28 mouse cellular contexts compared by ENCODE assay signal in the genomic region with DNA sequence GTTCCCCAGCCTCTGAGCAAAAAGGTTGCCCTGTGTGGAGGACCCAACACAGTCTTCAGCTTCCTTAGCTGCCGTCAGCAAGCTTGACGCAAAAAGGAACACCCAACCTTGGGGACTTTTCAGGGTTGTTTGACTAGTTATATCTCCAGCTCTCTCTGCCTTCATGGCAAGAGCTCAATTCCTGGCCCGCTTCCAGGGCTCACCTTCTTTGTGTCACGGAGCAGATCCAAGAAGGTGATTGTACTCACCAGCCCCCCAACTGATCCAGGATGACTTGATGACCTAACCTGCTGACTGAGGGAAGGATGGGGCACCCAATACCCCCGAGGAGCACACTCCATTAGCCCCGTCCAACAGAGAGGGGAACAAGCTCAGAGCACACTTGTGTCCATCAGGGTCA. TPM values are rescaled to one million over a fixed set of nuclear protein-coding genes. Genes with fewer than 3 reads are reported as not detected.
DNase-seq lines count a peak whose midpoint lies in the region; ATAC-seq and TF ChIP-seq lines count a peak whose summit lies in the region.
"Had no signal": no experiment of that assay in that cellular context is flagged by ENCODE, and none has a peak within 500 bp of the region (broad histone marks: within the 10 kb centered on the region; RNA-seq: fewer than 3 reads in every experiment).

No protein-coding gene starts in this region.

- H3K4me3 ChIP-seq in heart, embryonic 16.5 days (ENCODE audit: low read length), result no peak overlapping the region
- no peak overlapping the region for H3K4me3 ChIP-seq in liver, postnatal 0 days (ENCODE audit: low read depth, low read length)
- no peak overlapping the region for H3K4me3 ChIP-seq in forebrain, embryonic 12.5 days (replicated peaks)
- H3K4me3 ChIP-seq: embryonic facial prominence, embryonic 12.5 days; forebrain, embryonic 15.5 days; hindbrain, embryonic 10.5 days; liver, embryonic 12.5 days; lung, embryonic 15.5 days; midbrain, embryonic 10.5 days had no signal

- ATAC-seq in heart, embryonic 16.5 days (replicated peaks; ENCODE audit: extremely low read depth, insufficient read depth, low FRiP score), result no peak
- no peak for ATAC-seq in liver, postnatal 0 days
- ATAC-seq in forebrain, embryonic 12.5 days (ENCODE audit: low FRiP score), result no peak
- ATAC-seq: forebrain, embryonic 15.5 days; hindbrain, postnatal 0 days; liver, embryonic 12.5 days had no signal

- no peaks in the 10 kb centered on the region for H3K9me3 ChIP-seq in heart, embryonic 16.5 days (replicated peaks; ENCODE audit: control insufficient read depth, low read length)
- no peaks in the 10 kb centered on the region for H3K9me3 ChIP-seq in liver, postnatal 0 days (ENCODE audit: low read length)
- H3K9me3 ChIP-seq in forebrain, embryonic 12.5 days, result no peaks in the 10 kb centered on the region
- H3K9me3 ChIP-seq: embryonic facial prominence, embryonic 12.5 days; forebrain, embryonic 15.5 days; hindbrain, embryonic 10.5 days; liver, embryonic 12.5 days; lung, embryonic 15.5 days; midbrain, embryonic 10.5 days had no signal

- WGBS in heart, embryonic 16.5 days, result 67% methylated on average over 6 of the region's 6 CpGs
- 60% methylated on average over 6 of the region's 6 CpGs for WGBS in liver, postnatal 0 days (ENCODE audit: insufficient replicate concordance)
- WGBS in forebrain, embryonic 12.5 days, result 89% methylated on average over 6 of the region's 6 CpGs

- no peaks in the 10 kb centered on the region for H3K27me3 ChIP-seq in heart, embryonic 16.5 days (ENCODE audit: control insufficient read depth, insufficient read depth, low read length)
- H3K27me3 ChIP-seq in liver, postnatal 0 days (ENCODE audit: insufficient read depth, low read length), result no peaks in the 10 kb centered on the region
- no peaks in the 10 kb centered on the region for H3K27me3 ChIP-seq in splenic B cell, adult 2 months (ENCODE audit: control insufficient read depth, insufficient read depth, low read length, poor library complexity, severe bottlenecking)
- H3K27me3 ChIP-seq in forebrain, embryonic 12.5 days, result no peaks in the 10 kb centered on the region
- H3K27me3 ChIP-seq: embryonic facial prominence, embryonic 12.5 days; forebrain, embryonic 15.5 days; liver, embryonic 12.5 days; lung, embryonic 15.5 days had no signal

- peak; percentile 29 to 36 for DNase-seq in cerebellum, postnatal 10 days
- no peak for DNase-seq in cerebellum, adult 18-20 months
- no peak for DNase-seq in heart, adult 18-20 months
- no peak for DNase-seq in liver, postnatal 0 days
- no peak for DNase-seq in liver
- peak; percentile 53 for DNase-seq in splenic B cell, adult 2 months (ENCODE audit: low read depth, low spot score)
- DNase-seq: cerebellum, adult 9-10 months; kidney, adult 11 months; right cerebral cortex, postnatal 4 days; thymus, adult 18-20 months; thymus, postnatal 4 days had no signal

- TF ChIP-seq EP300 in liver, postnatal 0 days (IDR thresholded peaks at IDR 0.05; ENCODE audit: low read depth), result no peak

- TF ChIP-seq CTCF in liver, postnatal 0 days (IDR thresholded peaks at IDR 0.05; ENCODE audit: low read depth), result no peak

- H3K4me1 ChIP-seq in heart, embryonic 16.5 days (ENCODE audit: control insufficient read depth, insufficient read depth, low read length), result peaks cover 47% of the 10 kb centered on the region
- peaks cover 46% of the 10 kb centered on the region for H3K4me1 ChIP-seq in liver, postnatal 0 days (ENCODE audit: insufficient read depth)
- H3K4me1 ChIP-seq in forebrain, embryonic 12.5 days, result no peaks in the 10 kb centered on the region; the same call in 1 of the 2 replicates
- H3K4me1 ChIP-seq: forebrain, embryonic 15.5 days had no signal

- 0 out of 2 replicates have a peak overlapping the region, but pooled peaks have one; percentile 22 for H3K27ac ChIP-seq in heart, embryonic 16.5 days (ENCODE audit: low read length)
- peak overlapping the region; percentile 62 for H3K27ac ChIP-seq in liver, postnatal 0 days (ENCODE audit: low read depth)
- H3K27ac ChIP-seq in forebrain, embryonic 12.5 days, result no peak overlapping the region
- H3K27ac ChIP-seq: embryonic facial prominence, embryonic 12.5 days; forebrain, embryonic 15.5 days; hindbrain, embryonic 10.5 days; hindbrain, postnatal 0 days; liver, embryonic 12.5 days; lung, embryonic 15.5 days; macrophage; midbrain, embryonic 10.5 days had no signal

- H3K9ac ChIP-seq in heart, embryonic 16.5 days (ENCODE audit: low read length), result no peak overlapping the region
- no peak overlapping the region for H3K9ac ChIP-seq in liver, postnatal 0 days (replicated peaks)
- H3K9ac ChIP-seq in forebrain, embryonic 12.5 days, result no peak overlapping the region
- H3K9ac ChIP-seq: embryonic facial prominence, embryonic 12.5 days; forebrain, embryonic 15.5 days; liver, embryonic 12.5 days; lung, embryonic 15.5 days had no signal

- H3K4me2 ChIP-seq in heart, embryonic 16.5 days (ENCODE audit: low read depth, low read length), result no peak overlapping the region
- H3K4me2 ChIP-seq in liver, postnatal 0 days (ENCODE audit: low read depth, low read length), result 0 out of 2 replicates have a peak overlapping the region, but pooled peaks have one; percentile 16
- H3K4me2 ChIP-seq in forebrain, embryonic 12.5 days, result no peak overlapping the region
- H3K4me2 ChIP-seq: embryonic facial prominence, embryonic 12.5 days; forebrain, embryonic 15.5 days; liver, embryonic 12.5 days; lung, embryonic 15.5 days had no signal

- no peaks in the 10 kb centered on the region for H3K36me3 ChIP-seq in heart, embryonic 16.5 days (ENCODE audit: control insufficient read depth, insufficient read depth)
- H3K36me3 ChIP-seq in liver, postnatal 0 days (replicated peaks; ENCODE audit: insufficient read depth, low read length), result peaks cover 5% of the 10 kb centered on the region; the same call in 1 of the 2 replicates
- H3K36me3 ChIP-seq in splenic B cell, adult 2 months (ENCODE audit: control insufficient read depth, insufficient read depth, low read length, poor library complexity, severe bottlenecking), result 0 out of 2 replicates have a peak, but pooled peaks cover 2% of the 10 kb centered on the region
- no peaks in the 10 kb centered on the region for H3K36me3 ChIP-seq in forebrain, embryonic 12.5 days (replicated peaks)
- H3K36me3 ChIP-seq: embryonic facial prominence, embryonic 12.5 days; forebrain, embryonic 15.5 days; hindbrain, embryonic 10.5 days; lung, embryonic 15.5 days; midbrain, embryonic 10.5 days had no signal

RNA-seq across cellular contexts. Expression of a gene that starts 21.0 kb away (rescaled TPM):
- polyA plus RNA-seq in heart, embryonic 16.5 days (2015; fragmentation: Nextera tagmentation; extraction: Ambion mirVana), result 28.6 and 30.9 TPM in 2 replicates
- 10 to 100 TPM; 13.6 to 17.0 TPM for total RNA-seq in heart, adult 18-20 months (2021)
- 5.2 and 6.2 TPM in 2 replicates for polyA plus RNA-seq in liver, postnatal 0 days (2015; fragmentation: Nextera tagmentation; extraction: Ambion mirVana)
- 4.7 and 4.9 TPM in 2 replicates for polyA plus RNA-seq in forebrain, embryonic 12.5 days (2016; fragmentation: Nextera tagmentation; extraction: Ambion mirVana)

RNA-seq across cellular contexts. Expression of a gene that starts 45.1 kb away (rescaled TPM):
- not detected in 2 replicates for polyA plus RNA-seq in heart, embryonic 16.5 days (2015; fragmentation: Nextera tagmentation; extraction: Ambion mirVana)
- not detected for total RNA-seq in heart, adult 18-20 months (2021)
- polyA plus RNA-seq in liver, postnatal 0 days (2015; fragmentation: Nextera tagmentation; extraction: Ambion mirVana), result not detected in 2 replicates
- not detected in 2 replicates for polyA plus RNA-seq in forebrain, embryonic 12.5 days (2016; fragmentation: Nextera tagmentation; extraction: Ambion mirVana)
- total RNA-seq: hindbrain, postnatal 0 days; layer of hippocampus, postnatal 14 days; MEL; midbrain, postnatal 0 days; neutrophil, adult 5-6 weeks had no signal
- polyA plus RNA-seq: cortical plate, adult 2 months; embryonic facial prominence, embryonic 12.5 days; forebrain, embryonic 15.5 days; gonadal fat pad, adult 2 months; hindbrain, embryonic 10.5 days; hindbrain, postnatal 0 days; limb, embryonic 11.5 days; liver, embryonic 12.5 days; lung, embryonic 15.5 days; macrophage; midbrain, embryonic 10.5 days; midbrain, postnatal 0 days had no signal

Comparison
In these comparisons a context has a peak if more than half of its experiments do, and no peak if none do; other contexts are left out.
1. DNase-seq: peak in cerebellum, postnatal 10 days (2 of 2) and splenic B cell, adult 2 months (single experiment); none in cerebellum, adult 18-20 months (0 of 2), heart, adult 18-20 months (0 of 2), liver, postnatal 0 days (single experiment) and liver (single experiment).